In genomic region chr1:57445679-57446078, GRCm38 (mm10) we compare ENCODE assay signal across 17 mouse cellular contexts.
"Had no signal": no experiment of that assay in that cellular context is flagged by ENCODE, and none has a peak within 500 bp of the region (broad histone marks: within the 10 kb centered on the region; RNA-seq: fewer than 3 reads in every experiment).

No protein-coding gene starts in this region.

- H3K9ac ChIP-seq: liver, embryonic 15.5 days; neural tube, embryonic 15.5 days had no signal

- ATAC-seq: inflammation-experienced regulatory T-cells, adult 6 months; intestine, postnatal 0 days had no signal

- H3K27me3 ChIP-seq: liver, embryonic 15.5 days; neural tube, embryonic 15.5 days had no signal

- H3K27ac ChIP-seq: left cerebral cortex, adult 2 months; limb, embryonic 10.5 days; liver, embryonic 15.5 days; macrophage; neural tube, embryonic 15.5 days had no signal

- H3K4me2 ChIP-seq: liver, embryonic 11.5 days; liver, embryonic 15.5 days; neural tube, embryonic 15.5 days had no signal

- H3K9me3 ChIP-seq: limb, embryonic 10.5 days; liver, embryonic 15.5 days; megakaryocyte, embryonic 14.5 days; neural tube, embryonic 15.5 days had no signal

- H3K36me3 ChIP-seq: limb, embryonic 10.5 days; liver, embryonic 15.5 days; neural tube, embryonic 15.5 days had no signal

- H3K4me3 ChIP-seq: left cerebral cortex, adult 2 months; limb, embryonic 10.5 days; liver, embryonic 15.5 days; megakaryocyte, embryonic 14.5 days; myocyte; neural tube, embryonic 15.5 days had no signal

- H3K4me1 ChIP-seq: liver, embryonic 15.5 days; megakaryocyte, embryonic 14.5 days; neural tube, embryonic 15.5 days had no signal

- DNase-seq: kidney, postnatal 25 days; lung, adult 2 months; lung, postnatal 14 days; right cerebral cortex, postnatal 4 days; spleen, adult 18-20 months; thymus, adult 18-20 months; thymus, postnatal 14 days had no signal
